Mouse (Mus musculus) neural tube, embryonic 13.5 days (tissue): Measurements from ENCODE around the gene Alg11. TPM values are rescaled to one million over a fixed set of nuclear protein-coding genes. Genes with fewer than 3 reads are reported as not detected.

Source experiments
- ATAC-seq: fragments of 200-750 bp; cut with Nextera tagmentation; 2 replicates; pipeline ENCODE4 v1.8.0; 2017; ENCODE audit warnings: low read depth, mild to moderate bottlenecking, moderate TSS enrichment, moderate library complexity
- H3K27ac ChIP-seq: fragments of 300-500 bp; sonication (generic); replicated peaks from 2 replicates; pipeline ENCODE4 v1.5.1; 2015; ENCODE audit warnings: moderate library complexity, mild to moderate bottlenecking, inconsistent platforms
- H3K27me3 ChIP-seq: fragments of 300-500 bp; sonication (generic); 2 replicates; pipeline ENCODE4 v1.6.1; 2015; ENCODE audit warnings: mild to moderate bottlenecking, inconsistent platforms
- H3K36me3 ChIP-seq: fragments of 300-500 bp; sonication (generic); 2 replicates; pipeline ENCODE4 v1.6.1; 2015; ENCODE audit warnings: mild to moderate bottlenecking, inconsistent platforms
- H3K4me1 ChIP-seq: fragments of 300-500 bp; sonication (generic); replicated peaks from 2 replicates; pipeline ENCODE4 v1.6.1; 2015; ENCODE audit warnings: inconsistent platforms
- H3K4me2 ChIP-seq: fragments of 300-500 bp; sonication (generic); 2 replicates; pipeline ENCODE4 v1.6.1; 2015; ENCODE audit warnings: inconsistent platforms, mild to moderate bottlenecking, moderate library complexity
- H3K4me3 ChIP-seq: fragments of 300-500 bp; sonication (generic); 2 replicates; pipeline ENCODE4 v1.5.1; 2015; ENCODE audit warnings: mild to moderate bottlenecking, inconsistent platforms
- H3K9ac ChIP-seq: fragments of 300-500 bp; sonication (generic); 2 replicates; pipeline ENCODE4 v1.6.1; 2015; ENCODE audit warnings: moderate library complexity, mild to moderate bottlenecking, inconsistent platforms
- H3K9me3 ChIP-seq: fragments of 300-500 bp; sonication (generic); 2 replicates; pipeline ENCODE4 v1.6.1; 2016; ENCODE audit warnings: inconsistent platforms
- WGBS: fragments of 180-500 bp; shearing (Covaris S2); methylation state at CpG from one replicate; pipeline ENCODE4 v1.1.7; 2015; 5-methylcytosine and 5-hydroxymethylcytosine counted together
- polyA plus RNA-seq: library from polyadenylated mRNA; unstranded; fragments of >200 nt; fragmentation: Nextera tagmentation; extraction: Ambion mirVana; gene quantifications from 2 replicates; pipeline ENCODE4 v1.2.1, GENCODE M21; 2015

Alg11 gene
- polyA plus RNA-seq, result 38.0 and 41.3 TPM in 2 replicates

- Histone ChIP-seq H3K9me3 (no peaks in the 10 kb centered on the region), H3K27ac (no peak within 1 kb of the TSS), H3K9ac (peak within 1 kb of the TSS; percentile 68), H3K27me3 (peaks cover 12% of the 10 kb centered on the region), H3K4me2 (peak within 1 kb of the TSS; percentile 83), H3K4me3 (peak within 1 kb of the TSS; percentile 64), H3K36me3 (peaks cover 21% of the 10 kb centered on the region), H3K4me1 (peaks cover 11% of the 10 kb centered on the region)
- under 1% methylated on average over 36 of the region's 36 CpGs for WGBS
- ATAC-seq, result peak; percentile 100
These were observed at the start of gene Alg11 for GRCm38 (mm10) chr8:22060446-22060889. TSS of gene Alg11 (plus strand) at chr8:22060721.

- Histone ChIP-seq H3K27me3 (no peaks in the 10 kb centered on the region), H3K27ac (no peak overlapping the region), H3K9me3 (no peaks in the 10 kb centered on the region), H3K4me1 (no peaks in the 10 kb centered on the region), H3K4me2 (no peak overlapping the region), H3K9ac (no peak overlapping the region), H3K4me3 (no peak overlapping the region), H3K36me3 (no peaks in the 10 kb centered on the region)
- ATAC-seq, result no peak
- 76% methylated on average over 24 of the region's 24 CpGs for WGBS
These were observed 47.4 kb upstream of the Alg11 start for GRCm38 (mm10) chr8:22013034-22013707.

- Histone ChIP-seq H3K27me3 (no peaks in the 10 kb centered on the region), H3K4me1 (no peaks in the 10 kb centered on the region), H3K9ac (no peak overlapping the region), H3K27ac (no peak overlapping the region), H3K36me3 (no peaks in the 10 kb centered on the region), H3K4me3 (no peak overlapping the region), H3K9me3 (no peaks in the 10 kb centered on the region), H3K4me2 (no peak overlapping the region)
- 63% methylated on average over 7 of the region's 7 CpGs for WGBS
- no peak for ATAC-seq
These were observed 42.8 kb upstream of the Alg11 start for GRCm38 (mm10) chr8:22017731-22018130.

GRCm38 (mm10) chr8:22019498-22019897 lies 41.0 kb upstream of the Alg11 start:
- 92% methylated on average over 5 of the region's 5 CpGs for WGBS
- Histone ChIP-seq H3K4me1 (no peaks in the 10 kb centered on the region), H3K27ac (no peak overlapping the region), H3K36me3 (no peaks in the 10 kb centered on the region), H3K4me2 (no peak overlapping the region), H3K4me3 (no peak overlapping the region), H3K9ac (no peak overlapping the region), H3K27me3 (no peaks in the 10 kb centered on the region), H3K9me3 (no peaks in the 10 kb centered on the region)
- ATAC-seq, result no peak

- Histone ChIP-seq H3K4me2 (no peak overlapping the region), H3K9ac (no peak overlapping the region), H3K9me3 (no peaks in the 10 kb centered on the region), H3K4me1 (no peaks in the 10 kb centered on the region), H3K27me3 (no peaks in the 10 kb centered on the region), H3K36me3 (no peaks in the 10 kb centered on the region), H3K27ac (no peak overlapping the region), H3K4me3 (no peak overlapping the region)
- WGBS, result 61% methylated on average over 7 of the region's 7 CpGs
- ATAC-seq, result no peak
These were observed 38.3 kb upstream of the Alg11 start for GRCm38 (mm10) chr8:22022244-22022643.

- Histone ChIP-seq H3K4me3 (no peak overlapping the region), H3K4me1 (no peaks in the 10 kb centered on the region), H3K36me3 (no peaks in the 10 kb centered on the region), H3K27ac (no peak overlapping the region), H3K4me2 (no peak overlapping the region), H3K27me3 (no peaks in the 10 kb centered on the region), H3K9ac (no peak overlapping the region), H3K9me3 (no peaks in the 10 kb centered on the region)
- 71% methylated on average over 4 of the region's 4 CpGs for WGBS
- ATAC-seq, result no peak
These were observed 35.3 kb upstream of the Alg11 start for GRCm38 (mm10) chr8:22025241-22025640.

- Histone ChIP-seq H3K4me3 (no peak overlapping the region), H3K36me3 (no peaks in the 10 kb centered on the region), H3K9ac (no peak overlapping the region), H3K9me3 (no peaks in the 10 kb centered on the region), H3K27me3 (no peaks in the 10 kb centered on the region), H3K4me1 (no peaks in the 10 kb centered on the region), H3K4me2 (no peak overlapping the region), H3K27ac (no peak overlapping the region)
- no peak for ATAC-seq
- 90% methylated on average over 3 of the region's 3 CpGs for WGBS
These were observed 31.5 kb upstream of the Alg11 start for GRCm38 (mm10) chr8:22028973-22029372.

GRCm38 (mm10) chr8:22030990-22031389 lies 29.5 kb upstream of the Alg11 start:
- no peaks in the 10 kb centered on the region for H3K4me1 ChIP-seq
- H3K9ac ChIP-seq, result no peak overlapping the region
- no peaks in the 10 kb centered on the region for H3K9me3 ChIP-seq
- no peak overlapping the region for H3K4me3 ChIP-seq
- no peak for ATAC-seq
- H3K4me2 ChIP-seq, result no peak overlapping the region
- no peaks in the 10 kb centered on the region for H3K36me3 ChIP-seq
- H3K27me3 ChIP-seq, result no peaks in the 10 kb centered on the region
- WGBS, result 91% methylated on average over 3 of the region's 3 CpGs
- no peak overlapping the region for H3K27ac ChIP-seq

- no peaks in the 10 kb centered on the region for H3K36me3 ChIP-seq
- peaks cover 12% of the 10 kb centered on the region; the same call in 1 of the 2 replicates for H3K4me1 ChIP-seq
- 82% methylated on average over 9 of the region's 9 CpGs for WGBS
- H3K27ac ChIP-seq, result no peak overlapping the region
- no peak overlapping the region for H3K9ac ChIP-seq
- H3K4me2 ChIP-seq, result no peak overlapping the region
- ATAC-seq, result no peak
- H3K27me3 ChIP-seq, result no peaks in the 10 kb centered on the region
- no peak overlapping the region for H3K4me3 ChIP-seq
- H3K9me3 ChIP-seq, result no peaks in the 10 kb centered on the region
These were observed 24.4 kb upstream of the Alg11 start for GRCm38 (mm10) chr8:22036137-22036536.

GRCm38 (mm10) chr8:22037022-22037421 lies 23.5 kb upstream of the Alg11 start:
- Histone ChIP-seq H3K4me3 (no peak overlapping the region), H3K4me1 (peaks cover 12% of the 10 kb centered on the region; the same call in 1 of the 2 replicates), H3K4me2 (no peak overlapping the region), H3K27ac (no peak overlapping the region), H3K27me3 (no peaks in the 10 kb centered on the region), H3K36me3 (no peaks in the 10 kb centered on the region), H3K9me3 (no peaks in the 10 kb centered on the region), H3K9ac (no peak overlapping the region)
- 80% methylated on average over 7 of the region's 7 CpGs for WGBS
- ATAC-seq, result no peak

- H3K9ac ChIP-seq, result no peak overlapping the region
- H3K4me2 ChIP-seq, result peak overlapping the region; percentile 13; the same call in 1 of the 2 replicates
These were observed 20.9 kb upstream of the Alg11 start for GRCm38 (mm10) chr8:22039468-22040152.

GRCm38 (mm10) chr8:22040153-22040509 lies 20.4 kb upstream of the Alg11 start:
- Histone ChIP-seq H3K27ac (no peak overlapping the region), H3K9ac (no peak overlapping the region), H3K27me3 (no peaks in the 10 kb centered on the region), H3K9me3 (no peaks in the 10 kb centered on the region), H3K4me1 (peaks cover 12% of the 10 kb centered on the region; the same call in 1 of the 2 replicates), H3K4me2 (no peak overlapping the region), H3K4me3 (no peak overlapping the region), H3K36me3 (no peaks in the 10 kb centered on the region)
- 39% methylated on average over 6 of the region's 6 CpGs for WGBS
- ATAC-seq, result peak; percentile 66; the same call in 1 of the 2 replicates

More at GRCm38 (mm10) chr8:22039468-22040152, 20.9 kb upstream of the Alg11 start:
- no peaks in the 10 kb centered on the region for H3K9me3 ChIP-seq
- no peak overlapping the region for H3K27ac ChIP-seq
- H3K36me3 ChIP-seq, result no peaks in the 10 kb centered on the region
- 17% methylated on average over 15 of the region's 15 CpGs for WGBS
- H3K4me3 ChIP-seq, result no peak overlapping the region
- peak; percentile 63; the same call in 1 of the 2 replicates for ATAC-seq
- H3K27me3 ChIP-seq, result no peaks in the 10 kb centered on the region
- peaks cover 12% of the 10 kb centered on the region; the same call in 1 of the 2 replicates for H3K4me1 ChIP-seq
